Mouse (Mus musculus) myocyte (in vitro differentiated cells): ENCODE measurements around the gene Asxl1. TPM values are rescaled to one million over a fixed set of nuclear protein-coding genes. Genes with fewer than 3 reads are reported as not detected.

Source experiments
- H3K27me3 ChIP-seq: one replicate; pipeline ENCODE4 v1.6.1; 2011; ENCODE audit not compliant: control insufficient read depth, insufficient read depth, insufficient read length
- H3K36me3 ChIP-seq: one replicate; pipeline ENCODE4 v1.6.1; 2011; ENCODE audit not compliant: control insufficient read depth, insufficient read depth
- H3K4me2 ChIP-seq: one replicate; pipeline ENCODE4 v1.6.1; 2011; ENCODE audit warnings: low read depth, control low read depth
- H3K4me3 ChIP-seq: one replicate; pipeline ENCODE4 v1.5.1; 2011; ENCODE audit warnings: mild to moderate bottlenecking, control low read depth, moderate library complexity
- H3K79me2 ChIP-seq: one replicate; pipeline ENCODE4 v1.6.1; 2011; ENCODE audit not compliant: control insufficient read depth, insufficient read depth
- H3ac ChIP-seq: one replicate; pipeline ENCODE4 v1.6.1; 2011; ENCODE audit not compliant: control insufficient read depth, insufficient read length
- CEBPB ChIP-seq: IDR thresholded peaks from 2 replicates; pipeline ENCODE4 v1.6.1; 2011; ENCODE audit warnings: mild to moderate bottlenecking, moderate library complexity; ENCODE audit not compliant: poor library complexity, insufficient read depth, severe bottlenecking
- E2F4 ChIP-seq: IDR thresholded peaks from one replicate; pipeline ENCODE4 v1.6.1; 2011; ENCODE audit warnings: mild to moderate bottlenecking, control low read depth, moderate library complexity; ENCODE audit not compliant: insufficient read depth
- MAX ChIP-seq: IDR thresholded peaks from one replicate; pipeline ENCODE4 v1.6.1; 2011; ENCODE audit warnings: low read depth, mild to moderate bottlenecking, control low read depth
- MYOD1 ChIP-seq, 3 experiments: IDR thresholded peaks; one replicate each; pipeline ENCODE4 v1.6.1; 2011; ENCODE audit warnings: control low read depth in 2 of 3, low read depth in 2 of 3, mild to moderate bottlenecking in 2 of 3, moderate library complexity in 1 of 3; ENCODE audit not compliant: insufficient read length in 2 of 3, control insufficient read depth in 1 of 3
- MYOG ChIP-seq, 3 experiments: IDR thresholded peaks; one replicate each; pipeline ENCODE4 v1.6.1; 2011; ENCODE audit warnings: control low read depth in 2 of 3, low read depth in 2 of 3, mild to moderate bottlenecking in 2 of 3; ENCODE audit not compliant: insufficient read length in 2 of 3, control insufficient read depth in 1 of 3, insufficient read depth in 1 of 3
- POLR2A ChIP-seq: IDR thresholded peaks from one replicate; pipeline ENCODE4 v1.6.1; 2011; ENCODE audit warnings: low read depth, mild to moderate bottlenecking, control low read depth, moderate library complexity; ENCODE audit not compliant: insufficient read length
- POLR2AphosphoS2 ChIP-seq: IDR thresholded peaks from one replicate; pipeline ENCODE4 v1.6.1; 2011; ENCODE audit warnings: low read depth, control low read depth; ENCODE audit not compliant: insufficient read length
- REST ChIP-seq: IDR thresholded peaks from one replicate; pipeline ENCODE4 v1.6.1; 2011; ENCODE audit warnings: mild to moderate bottlenecking, control low read depth, moderate library complexity; ENCODE audit not compliant: insufficient read depth, insufficient read length
- SRF ChIP-seq: IDR thresholded peaks from one replicate; pipeline ENCODE4 v1.6.1; 2011; ENCODE audit warnings: low read depth; ENCODE audit not compliant: control insufficient read depth, insufficient read length
- TCF12 ChIP-seq: IDR thresholded peaks from one replicate; pipeline ENCODE4 v1.6.1; 2011; ENCODE audit warnings: mild to moderate bottlenecking, control low read depth; ENCODE audit not compliant: poor library complexity, insufficient read depth, severe bottlenecking
- TCF3 ChIP-seq: IDR thresholded peaks from one replicate; pipeline ENCODE4 v1.6.1; 2011; ENCODE audit warnings: low read depth, control low read depth; ENCODE audit not compliant: insufficient read length
- USF1 ChIP-seq: IDR thresholded peaks from one replicate; pipeline ENCODE4 v1.6.1; 2011; ENCODE audit warnings: low read depth, mild to moderate bottlenecking, control low read depth, moderate library complexity
- polyA plus RNA-seq: library from polyadenylated mRNA; unstranded; fragments of >200 nt; fragmentation: generic; extraction: Trizol; gene quantifications from one replicate; pipeline ENCODE4 v1.2.1, GENCODE M21; 2012; ENCODE audit warnings: missing spikeins

Asxl1 gene
- polyA plus RNA-seq, 1 experiment: 15.4 TPM

DNA sequence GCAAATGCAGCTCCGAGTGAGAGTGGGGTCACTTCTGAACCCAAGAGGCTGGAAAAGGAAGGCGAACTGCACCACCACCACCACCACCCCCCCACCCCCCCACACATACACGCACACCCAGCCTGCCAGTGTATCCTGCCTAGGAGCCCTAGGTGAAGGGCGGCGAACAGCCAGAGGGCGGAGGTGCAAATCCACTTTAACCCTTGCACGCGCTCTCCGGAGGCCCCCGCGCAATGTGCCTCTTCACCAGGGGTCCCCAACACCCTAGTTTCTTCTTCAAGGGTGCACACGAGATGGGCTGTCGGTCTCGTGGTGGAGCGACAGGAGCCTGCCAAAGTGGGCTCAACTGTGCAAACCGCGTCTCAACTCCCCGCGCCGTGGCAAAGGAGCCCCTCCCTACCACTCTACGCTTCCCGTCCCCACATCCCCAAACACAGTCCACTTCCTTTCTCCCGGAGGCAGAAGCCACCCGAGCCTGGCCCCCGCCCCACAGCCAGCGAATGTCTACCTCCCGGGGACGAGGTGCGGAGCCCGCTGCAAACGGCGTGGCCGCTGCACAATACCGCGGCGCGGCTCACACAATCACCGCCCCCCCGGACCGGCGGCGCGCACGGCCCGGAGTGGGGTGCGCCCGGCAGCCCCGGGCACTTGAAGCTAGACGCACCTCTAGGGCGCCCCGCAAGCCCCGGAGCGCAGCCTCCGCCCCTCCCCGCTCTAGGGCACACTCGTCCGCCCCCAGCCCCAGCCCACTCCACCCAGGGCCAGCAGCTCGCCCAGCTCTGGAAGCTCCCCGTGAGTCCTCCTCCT lies 98.0 kb downstream of the Asxl1 start:
- Histone ChIP-seq H3K27me3 (peaks cover 9% of the 10 kb centered on the region), H3K4me3 (peak overlapping the region; percentile 32), H3ac (peak overlapping the region; percentile 58), H3K79me2 (no peaks in the 10 kb centered on the region), H3K36me3 (no peaks in the 10 kb centered on the region), H3K4me2 (peak overlapping the region; percentile 72)
- TF ChIP-seq MYOG (IDR thresholded peaks at IDR 0.05; ENCODE audit: control insufficient read depth in 1 of 3, insufficient read depth in 1 of 3, insufficient read length in 2 of 3, low read depth in 2 of 3) (no peak), REST (no peak), POLR2A (no peak), SRF (no peak), POLR2AphosphoS2 (no peak), CEBPB (no peak), USF1 (no peak), E2F4 (no peak), TCF3 (no peak)

DNA sequence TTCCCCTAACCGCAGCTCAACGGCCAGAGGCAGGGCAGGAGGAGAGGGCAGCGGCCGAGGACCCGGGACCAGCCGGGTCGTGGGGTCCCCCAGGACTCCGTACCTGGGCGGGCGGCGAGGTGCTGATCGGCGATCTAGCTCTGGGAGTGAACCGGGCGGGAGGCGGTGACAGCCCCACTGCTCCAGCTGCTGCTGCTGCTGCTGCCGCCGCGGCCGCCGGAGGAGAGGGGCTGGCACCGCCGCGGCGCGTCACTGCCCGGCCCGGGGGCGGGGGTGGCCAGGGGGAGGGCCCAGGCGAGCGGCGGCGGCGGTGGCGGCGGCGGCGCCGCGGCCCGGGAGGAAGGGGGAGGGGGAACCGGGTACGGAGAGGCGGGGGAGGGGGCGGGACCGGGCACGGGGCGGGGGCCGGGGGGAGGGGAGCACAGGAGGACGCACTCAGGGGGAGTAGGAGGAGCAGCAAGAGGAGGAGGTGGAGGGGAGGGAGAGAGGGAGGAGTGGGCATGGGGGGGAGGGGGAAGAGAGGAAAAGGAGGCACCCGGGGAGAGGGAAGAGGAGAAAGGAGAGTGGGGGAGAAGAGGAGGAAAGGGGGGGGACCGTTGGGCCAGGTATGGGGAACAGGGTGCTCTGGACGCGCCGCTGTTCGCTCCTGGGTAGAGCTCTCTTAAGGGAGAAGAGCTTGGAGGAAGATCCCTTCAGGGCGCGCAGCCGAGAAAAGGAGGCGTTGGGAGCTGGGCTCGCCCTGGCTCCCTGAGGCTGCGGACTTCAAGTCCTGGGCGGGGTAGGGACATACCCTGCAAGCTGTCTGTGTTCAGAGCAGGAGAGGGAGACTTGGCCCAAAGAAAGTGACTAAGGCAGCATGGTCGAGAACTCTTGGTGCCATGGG lies 98.9 kb downstream of the Asxl1 start:
- Histone ChIP-seq H3K27me3 (peaks cover 9% of the 10 kb centered on the region), H3K36me3 (no peaks in the 10 kb centered on the region), H3ac (peak overlapping the region; percentile 58), H3K4me3 (peak overlapping the region; percentile 32), H3K4me2 (peak overlapping the region; percentile 100), H3K79me2 (no peaks in the 10 kb centered on the region)
- TF ChIP-seq USF1 (no peak), POLR2AphosphoS2 (no peak), POLR2A (no peak), SRF (no peak), CEBPB (no peak), MAX (no peak), REST (no peak), MYOG (IDR thresholded peaks at IDR 0.05; ENCODE audit: control insufficient read depth in 1 of 3, insufficient read depth in 1 of 3, insufficient read length in 2 of 3, low read depth in 2 of 3) (peak in 2 of 3 experiments; percentile 8 to 20), E2F4 (no peak), TCF12 (no peak), MYOD1 (IDR thresholded peaks at IDR 0.05; ENCODE audit: control insufficient read depth in 1 of 3, insufficient read length in 2 of 3, low read depth in 2 of 3) (peak in 2 of 3 experiments; percentile 10 to 65), TCF3 (no peak)

DNA sequence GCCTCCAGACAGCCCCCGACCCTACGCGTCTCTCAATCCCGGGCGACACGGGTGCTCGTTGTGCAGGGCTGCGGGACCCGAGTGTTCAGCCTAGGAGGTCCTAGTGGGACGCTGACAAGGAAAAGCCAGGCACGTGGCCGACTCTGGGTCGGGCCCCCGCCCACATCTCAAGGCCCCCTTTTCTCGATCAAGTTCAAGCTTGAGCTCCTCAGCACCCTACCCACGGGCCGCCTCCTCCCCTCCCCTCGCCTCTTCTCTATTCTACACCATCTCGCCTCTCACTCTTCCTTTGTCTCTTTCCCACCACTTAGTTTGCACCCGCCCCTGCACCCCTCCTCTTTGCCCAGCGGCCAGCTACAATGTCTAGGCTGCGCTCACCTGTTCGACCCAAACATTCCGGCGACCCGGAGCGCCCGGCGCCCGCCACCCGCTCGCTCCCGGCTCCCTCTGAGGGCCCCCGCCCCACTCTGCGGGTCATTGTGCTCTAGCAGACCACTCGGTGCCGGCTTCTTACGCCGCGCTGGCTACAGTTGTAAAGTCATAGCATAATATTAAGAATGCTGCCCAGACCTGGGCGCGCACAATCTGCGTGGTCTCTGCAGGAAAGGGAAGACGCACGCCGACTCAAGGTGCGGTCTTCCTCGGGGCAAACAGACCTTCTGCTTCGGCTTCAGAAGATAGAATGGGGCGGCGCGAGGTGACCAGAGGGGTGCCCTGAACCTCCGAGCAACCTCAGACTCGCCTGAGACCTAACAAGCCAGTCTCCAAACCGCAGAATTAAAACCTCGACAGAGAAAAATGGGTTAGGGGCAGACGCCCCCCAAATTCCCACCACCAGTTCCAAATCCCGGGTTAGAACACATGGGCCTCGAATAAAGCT lies 99.7 kb downstream of the Asxl1 start:
- TF ChIP-seq POLR2A (no peak), TCF12 (no peak), CEBPB (no peak), TCF3 (no peak), MAX (no peak), MYOG (IDR thresholded peaks at IDR 0.05; ENCODE audit: control insufficient read depth in 1 of 3, insufficient read depth in 1 of 3, insufficient read length in 2 of 3, low read depth in 2 of 3) (no peak), SRF (no peak), E2F4 (no peak), USF1 (no peak), REST (no peak), POLR2AphosphoS2 (no peak)
- Histone ChIP-seq H3ac (peak overlapping the region; percentile 58), H3K36me3 (no peaks in the 10 kb centered on the region), H3K4me3 (peak overlapping the region; percentile 32), H3K27me3 (peaks cover 9% of the 10 kb centered on the region), H3K4me2 (peak overlapping the region; percentile 100), H3K79me2 (no peaks in the 10 kb centered on the region)

DNA sequence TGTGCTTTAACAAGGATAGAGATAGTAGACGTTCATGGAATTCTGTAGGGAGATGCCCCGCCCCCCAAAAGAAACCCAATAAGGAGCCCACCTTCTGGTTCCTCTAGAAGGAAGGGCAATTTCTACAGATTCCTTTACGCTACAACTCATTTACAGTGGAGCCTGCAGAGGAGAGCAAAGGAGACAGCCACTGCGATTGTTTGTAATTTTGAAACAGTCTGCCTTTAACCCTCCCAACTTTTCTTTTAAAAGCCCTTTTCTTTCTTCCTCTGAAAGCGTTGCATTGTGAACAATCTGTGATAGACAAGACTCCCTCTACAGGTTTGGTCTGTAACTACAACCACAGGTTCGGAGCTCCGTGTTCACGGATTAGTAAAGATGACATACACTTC lies 100.4 kb downstream of the Asxl1 start:
- H3K36me3 ChIP-seq: no peaks in the 10 kb centered on the region
- H3K27me3 ChIP-seq: peaks cover 9% of the 10 kb centered on the region
- H3K4me2 ChIP-seq: peak overlapping the region; percentile 100
- H3ac ChIP-seq: no peak overlapping the region
- H3K79me2 ChIP-seq: no peaks in the 10 kb centered on the region
- TF ChIP-seq POLR2AphosphoS2: no peak
- no peak for TF ChIP-seq CEBPB
- TF ChIP-seq SRF: no peak
- no peak for TF ChIP-seq USF1
- no peak for TF ChIP-seq POLR2A
- TF ChIP-seq TCF3: no peak
- TF ChIP-seq MAX: no peak
- no peak for TF ChIP-seq E2F4
- peak overlapping the region; percentile 32 for H3K4me3 ChIP-seq
